Mouse (Mus musculus): Measurements from ENCODE around the gene Sytl1. TPM values are rescaled to one million over a fixed set of nuclear protein-coding genes. Genes with fewer than 3 reads are reported as not detected.

Sytl1 gene
- 0.62 TPM for polyA plus RNA-seq (2015; fragmentation: Illumina TruSeq; extraction: RNeasy Lipid Tissue Mini Kit (QIAGEN cat#74804); ENCODE audit: insufficient read depth, low replicate concordance)

GRCm38 (mm10) chr4:133262882-133263281, at the start of gene Sytl1:
Gene Sytl1, minus strand, starts transcription at chr4:133263113.

DNA sequence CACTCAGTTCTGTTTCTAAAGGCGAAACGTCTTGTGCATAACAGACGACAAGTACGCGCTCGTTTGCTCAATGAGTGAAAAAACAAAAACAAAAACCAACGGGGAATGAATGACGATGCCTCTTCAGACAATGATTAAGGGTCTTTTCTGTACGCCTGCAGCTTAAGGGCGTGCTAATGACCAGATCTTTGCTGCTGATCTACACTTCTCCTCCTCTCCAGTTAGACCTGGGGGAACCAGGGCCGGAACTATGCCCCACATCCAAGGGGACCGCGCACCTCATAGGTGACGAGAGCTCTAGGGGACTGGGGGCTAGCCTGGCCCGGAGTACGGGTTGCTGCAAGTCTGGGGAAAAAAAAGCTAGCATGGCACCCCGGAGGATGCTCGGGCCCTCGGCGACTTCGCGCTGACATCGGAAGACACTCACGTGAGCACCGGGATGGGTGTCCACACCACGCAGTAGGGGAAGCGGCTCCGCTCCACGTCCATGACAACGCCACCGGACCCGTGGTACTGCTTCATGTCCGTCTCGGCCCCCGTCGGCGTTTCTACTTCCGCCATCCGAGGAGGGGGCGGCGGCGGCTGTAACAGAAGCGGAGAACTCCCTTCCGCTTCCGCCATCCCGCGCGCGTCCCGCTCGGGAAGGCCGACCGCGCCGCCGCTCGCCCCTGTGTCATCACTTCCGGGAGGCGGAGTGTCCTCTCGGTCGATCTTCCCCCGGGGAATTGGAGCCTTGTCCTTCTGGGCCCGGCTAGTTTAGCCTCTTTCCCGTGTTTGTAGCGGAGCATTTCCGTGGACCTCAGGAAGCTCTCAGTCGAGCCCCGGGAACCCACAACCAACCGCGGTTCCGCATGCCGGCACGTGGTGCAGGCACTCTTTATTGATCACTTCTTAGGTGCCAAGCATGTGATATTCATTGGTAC, 14.5 kb upstream of the Sytl1 start, which contains the start of gene Tmem222:
Gene Tmem222, minus strand, starts transcription at position 689 of the 923 bp plus-strand sequence.

GRCm38 (mm10) chr4:133240490-133240921, 22.4 kb downstream of the Sytl1 start, which contains the start of gene Map3k6:
Gene Map3k6, plus strand, starts transcription at chr4:133240818.

DNA sequence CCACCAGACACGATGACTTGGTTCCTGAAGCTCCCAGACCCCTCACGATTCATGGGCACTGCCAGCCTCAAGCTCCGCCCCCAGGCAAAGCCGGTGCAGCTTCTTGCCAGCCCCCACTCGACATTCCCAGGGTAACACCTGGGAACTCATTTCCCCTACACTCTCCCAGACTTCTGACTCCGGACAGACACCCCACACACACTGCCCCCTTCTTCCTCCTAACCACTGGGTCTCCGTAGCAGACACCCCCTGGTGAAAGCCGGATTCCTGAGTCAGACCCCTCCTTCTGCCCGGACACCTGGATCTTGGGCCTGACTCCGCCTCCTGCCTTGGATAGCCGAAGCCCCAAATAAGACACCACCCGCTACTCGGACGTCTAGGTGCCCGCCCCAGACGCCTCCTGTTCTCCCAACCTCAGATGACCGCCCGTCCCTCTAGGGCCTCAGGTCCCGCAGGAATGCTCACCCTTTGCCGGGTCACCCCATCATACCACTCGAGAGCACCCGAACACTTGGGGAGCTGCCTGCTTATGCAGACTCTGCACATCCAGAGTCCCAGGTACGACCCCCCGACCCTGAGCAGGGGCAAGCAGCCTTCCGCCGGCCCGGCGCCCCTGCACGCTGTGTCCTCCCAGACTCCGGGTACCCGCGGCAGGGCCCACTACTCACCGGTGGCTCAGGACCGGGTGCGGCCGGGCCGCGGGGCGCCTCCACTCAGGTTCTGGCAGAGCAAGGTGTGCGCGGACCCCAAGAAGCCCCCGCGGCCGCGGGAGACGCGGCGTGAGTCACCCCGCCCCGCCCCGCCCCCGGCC, 51.0 kb downstream of the Sytl1 start, which contains the start of the genes Cd164l2 and Gpr3:
Gene Cd164l2, plus strand, starts transcription at position 381 of the 811 bp plus-strand sequence.
Gene Gpr3, minus strand, starts transcription at position 786 of the 811 bp plus-strand sequence.

Other genes starting within 250 kb of the Sytl1 start
- gene Wasf2, start 132.6 kb downstream of the Sytl1 start, polyA plus RNA-seq (2015; fragmentation: Illumina TruSeq; extraction: RNeasy Lipid Tissue Mini Kit (QIAGEN cat#74804); ENCODE audit: insufficient read depth, low replicate concordance) = 94.9 TPM
- not detected for gene Cd164l2, start 51.0 kb downstream of the Sytl1 start, polyA plus RNA-seq (2015; fragmentation: Illumina TruSeq; extraction: RNeasy Lipid Tissue Mini Kit (QIAGEN cat#74804); ENCODE audit: insufficient read depth, low replicate concordance)
- not detected for gene Gpr3, start 50.6 kb downstream of the Sytl1 start, polyA plus RNA-seq (2015; fragmentation: Illumina TruSeq; extraction: RNeasy Lipid Tissue Mini Kit (QIAGEN cat#74804); ENCODE audit: insufficient read depth, low replicate concordance)
- 2.7 TPM for gene Map3k6, start 22.3 kb downstream of the Sytl1 start, polyA plus RNA-seq (2015; fragmentation: Illumina TruSeq; extraction: RNeasy Lipid Tissue Mini Kit (QIAGEN cat#74804); ENCODE audit: insufficient read depth, low replicate concordance)
- gene Tmem222, start 14.7 kb upstream of the Sytl1 start, polyA plus RNA-seq (2015; fragmentation: Illumina TruSeq; extraction: RNeasy Lipid Tissue Mini Kit (QIAGEN cat#74804); ENCODE audit: insufficient read depth, low replicate concordance) = 26.6 TPM
- 8.3 TPM for gene Wdtc1, start 90.4 kb upstream of the Sytl1 start, polyA plus RNA-seq (2015; fragmentation: Illumina TruSeq; extraction: RNeasy Lipid Tissue Mini Kit (QIAGEN cat#74804); ENCODE audit: insufficient read depth, low replicate concordance)
- 12.0 TPM for gene Slc9a1, start 106.6 kb upstream of the Sytl1 start, polyA plus RNA-seq (2015; fragmentation: Illumina TruSeq; extraction: RNeasy Lipid Tissue Mini Kit (QIAGEN cat#74804); ENCODE audit: insufficient read depth, low replicate concordance)
- gene Tent5b, start 217.0 kb upstream of the Sytl1 start, polyA plus RNA-seq (2015; fragmentation: Illumina TruSeq; extraction: RNeasy Lipid Tissue Mini Kit (QIAGEN cat#74804); ENCODE audit: insufficient read depth, low replicate concordance) = 0.12 TPM
- gene Trnp1, start 235.4 kb upstream of the Sytl1 start, polyA plus RNA-seq (2015; fragmentation: Illumina TruSeq; extraction: RNeasy Lipid Tissue Mini Kit (QIAGEN cat#74804); ENCODE audit: insufficient read depth, low replicate concordance) = 1.0 TPM